In genomic region chr1:92179489-92180006, GRCm38 (mm10) we compare ENCODE assay signal across 7 mouse cellular contexts. TPM values are rescaled to one million over a fixed set of nuclear protein-coding genes. Genes with fewer than 3 reads are reported as not detected.
A peak's percentile ranks its signal among the peaks of the same experiment; 100 is the strongest.
DNase-seq lines count a peak whose midpoint lies in the region; ATAC-seq lines count a peak whose summit lies in the region.

No protein-coding gene starts in this region.

- H3K4me2 ChIP-seq in hindbrain, embryonic 16.5 days (ENCODE audit: low read length) = peak overlapping the region; percentile 81
- H3K4me2 ChIP-seq in midbrain, embryonic 13.5 days (replicated peaks) = peak overlapping the region; percentile 79
- H3K4me2 ChIP-seq in stomach, embryonic 14.5 days (replicated peaks; ENCODE audit: low read depth, low read length) = peak overlapping the region; percentile 80

- no peak for ATAC-seq in hindbrain, embryonic 16.5 days
- no peak for ATAC-seq in midbrain, embryonic 13.5 days
- no peak for ATAC-seq in stomach, embryonic 14.5 days (ENCODE audit: insufficient number of reproducible peaks, insufficient read depth, low FRiP score, low read depth)

- H3K27me3 ChIP-seq in hindbrain, embryonic 16.5 days (replicated peaks; ENCODE audit: control insufficient read depth, insufficient read depth, low read length) = no peaks in the 10 kb centered on the region
- no peaks in the 10 kb centered on the region for H3K27me3 ChIP-seq in limb, embryonic 10.5 days (ENCODE audit: low read depth, poor library complexity, severe bottlenecking)
- no peaks in the 10 kb centered on the region for H3K27me3 ChIP-seq in midbrain, embryonic 13.5 days
- no peaks in the 10 kb centered on the region for H3K27me3 ChIP-seq in stomach, embryonic 14.5 days (ENCODE audit: control insufficient read depth, insufficient read depth, low read length)

- no peaks in the 10 kb centered on the region for H3K36me3 ChIP-seq in hindbrain, embryonic 16.5 days (ENCODE audit: control insufficient read depth, insufficient read depth, low read length)
- H3K36me3 ChIP-seq in limb, embryonic 10.5 days = no peaks in the 10 kb centered on the region
- H3K36me3 ChIP-seq in midbrain, embryonic 13.5 days = no peaks in the 10 kb centered on the region
- no peaks in the 10 kb centered on the region for H3K36me3 ChIP-seq in stomach, embryonic 14.5 days (ENCODE audit: control insufficient read depth, insufficient read depth, low read length)

- peak overlapping the region; percentile 93 for H3K4me3 ChIP-seq in hindbrain, embryonic 16.5 days (ENCODE audit: low read length)
- peak overlapping the region; percentile 84 for H3K4me3 ChIP-seq in limb, embryonic 10.5 days
- H3K4me3 ChIP-seq in midbrain, embryonic 13.5 days (replicated peaks) = peak overlapping the region; percentile 87
- peak overlapping the region; percentile 65 for H3K4me3 ChIP-seq in stomach, embryonic 14.5 days (ENCODE audit: low read depth, low read length)

- H3K4me1 ChIP-seq in hindbrain, embryonic 16.5 days (ENCODE audit: control insufficient read depth, insufficient read depth, low read depth, low read length) = peaks cover 29% of the 10 kb centered on the region
- H3K4me1 ChIP-seq in limb, embryonic 10.5 days = peaks cover 40% of the 10 kb centered on the region
- H3K4me1 ChIP-seq in midbrain, embryonic 13.5 days (replicated peaks) = peaks cover 48% of the 10 kb centered on the region
- peaks cover 28% of the 10 kb centered on the region for H3K4me1 ChIP-seq in stomach, embryonic 14.5 days (ENCODE audit: control insufficient read depth, insufficient read depth, low read length)

- H3K9ac ChIP-seq in hindbrain, embryonic 16.5 days (ENCODE audit: low read depth, low read length) = peak overlapping the region; percentile 93
- H3K9ac ChIP-seq in midbrain, embryonic 13.5 days (replicated peaks) = peak overlapping the region; percentile 91
- H3K9ac ChIP-seq in stomach, embryonic 14.5 days (replicated peaks; ENCODE audit: low read depth, low read length) = peak overlapping the region; percentile 89

- WGBS in hindbrain, embryonic 16.5 days = under 1% methylated on average over 58 of the region's 61 CpGs
- under 1% methylated on average over 60 of the region's 61 CpGs for WGBS in limb, embryonic 10.5 days
- WGBS in midbrain, embryonic 13.5 days = under 1% methylated on average over 37 of the region's 61 CpGs
- WGBS in stomach, embryonic 14.5 days = under 1% methylated on average over 35 of the region's 61 CpGs

- H3K9me3 ChIP-seq in hindbrain, embryonic 16.5 days (ENCODE audit: control insufficient read depth, low read length) = no peaks in the 10 kb centered on the region
- no peaks in the 10 kb centered on the region for H3K9me3 ChIP-seq in limb, embryonic 10.5 days (replicated peaks)
- H3K9me3 ChIP-seq in midbrain, embryonic 13.5 days = no peaks in the 10 kb centered on the region
- no peaks in the 10 kb centered on the region for H3K9me3 ChIP-seq in stomach, embryonic 14.5 days (ENCODE audit: control insufficient read depth, low read depth, low read length)

- DNase-seq in Muller cell, postnatal 12 days (ENCODE audit: inconsistent ontology term) = peak; percentile 55
- DNase-seq in c-Kit-positive CD71-positive TER-119-negative erythroid progenitor cells, embryonic 14.5 days (ENCODE audit: low read depth) = peak; percentile 20
- DNase-seq in frontal cortex, postnatal 36 days (ENCODE audit: low spot score in 2 of 2) = peak; percentile 35 to 52
- peak; percentile 72 for DNase-seq in limb, embryonic 10.5 days (ENCODE audit: low spot score)

- peak overlapping the region; percentile 97 for H3K27ac ChIP-seq in hindbrain, embryonic 16.5 days (ENCODE audit: low read depth, low read length)
- peak overlapping the region; percentile 96 for H3K27ac ChIP-seq in limb, embryonic 10.5 days
- peak overlapping the region; percentile 96 for H3K27ac ChIP-seq in midbrain, embryonic 13.5 days
- peak overlapping the region; percentile 82 for H3K27ac ChIP-seq in stomach, embryonic 14.5 days (ENCODE audit: low read length)

RNA-seq across cellular contexts. Expression of gene Hdac4, which starts 16.0 kb away (rescaled TPM):
- 26.9 and 27.6 TPM in 2 replicates for polyA plus RNA-seq in hindbrain, embryonic 16.5 days (2015; fragmentation: Nextera tagmentation; extraction: Ambion mirVana)
- 16.3 and 20.7 TPM in 2 replicates for polyA plus RNA-seq in limb, embryonic 10.5 days (2016; fragmentation: Nextera tagmentation; extraction: Ambion mirVana)
- polyA plus RNA-seq in midbrain, embryonic 13.5 days (2015; fragmentation: Nextera tagmentation; extraction: Ambion mirVana) = 24.3 and 25.6 TPM in 2 replicates
- polyA plus RNA-seq in stomach, embryonic 14.5 days (2014; fragmentation: Nextera tagmentation; extraction: Ambion mirVana) = 18.4 and 20.3 TPM in 2 replicates

Comparison
In these comparisons a context has a peak if more than half of its experiments do, and no peak if none do; other contexts are left out.
1. DNase-seq: peak in every context shown above with its lines; median percentile 72 in limb, embryonic 10.5 days; 55 in Muller cell, postnatal 12 days; 44 in frontal cortex, postnatal 36 days; 20 in c-Kit-positive CD71-positive TER-119-negative erythroid progenitor cells, embryonic 14.5 days.